Mouse (Mus musculus): ENCODE measurements at regions not wholly inside any gene's neighbourhood (a gene's known extent, or its start where the extent isn't known, plus 50 kb on each side); places are given as distances from the start of the nearest gene placed in this dataset.
A peak's percentile ranks its signal among the peaks of the same experiment; 100 is the strongest.

DNA sequence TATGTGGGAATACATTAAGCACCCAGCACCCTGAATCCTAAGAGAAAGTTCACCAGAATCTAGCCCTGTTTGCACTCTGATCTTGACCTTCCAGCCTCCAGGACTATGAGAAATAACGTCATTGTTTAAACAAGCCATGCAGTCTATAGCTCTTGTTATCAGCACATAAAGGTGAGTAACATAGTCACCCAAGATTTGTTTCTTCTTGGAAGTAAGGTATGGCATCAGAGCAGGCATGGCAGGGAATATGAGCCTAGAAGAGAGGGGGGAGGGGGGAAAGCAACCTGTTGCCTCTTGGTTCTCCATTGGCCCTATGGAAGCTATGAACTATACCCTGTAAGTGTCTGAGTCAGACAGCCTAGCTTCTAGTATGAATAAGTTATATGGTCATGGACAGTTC, 89.8 kb upstream of the Ppp1r12a start:
- H3K4me2 ChIP-seq: no peak overlapping the region
- no peak overlapping the region for H3K9ac ChIP-seq
- no peak overlapping the region for H3K4me3 ChIP-seq
- H3K27me3 ChIP-seq: no peaks in the 10 kb centered on the region
- H3K36me3 ChIP-seq: no peaks in the 10 kb centered on the region
- no peaks in the 10 kb centered on the region for H3K9me3 ChIP-seq (replicated peaks)
- H3K27ac ChIP-seq: no peak overlapping the region
- 70% methylated on average over 1 of the region's 1 CpGs for whole genome bisulfite sequencing
- H3K4me1 ChIP-seq (replicated peaks): peaks cover 5% of the 10 kb centered on the region
- no peak for ATAC-seq (replicated peaks; ENCODE audit: insufficient number of reproducible peaks, insufficient read depth, low FRiP score, low read depth)

DNA sequence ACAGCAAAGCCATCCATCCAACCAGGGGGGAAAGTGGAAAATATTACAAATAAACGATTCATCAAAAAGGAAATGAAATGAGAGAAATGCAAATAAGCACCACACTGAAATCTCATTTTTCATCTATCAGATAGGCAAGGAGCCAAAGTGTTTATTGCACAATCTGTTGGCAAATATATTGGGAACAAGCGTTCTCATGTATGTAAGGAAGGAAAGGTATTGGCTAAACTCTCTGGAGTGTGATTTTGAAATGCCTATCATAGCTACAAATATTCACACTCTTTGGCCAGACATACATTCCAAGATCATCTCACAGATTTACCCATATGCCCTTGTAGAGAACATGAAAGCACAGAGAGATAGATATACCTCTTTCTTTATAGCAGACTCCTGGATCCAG, 90.6 kb upstream of the Ppp1r12a start:
- peaks cover 5% of the 10 kb centered on the region for H3K4me1 ChIP-seq (replicated peaks)
- no peak overlapping the region for H3K4me3 ChIP-seq
- H3K36me3 ChIP-seq: no peaks in the 10 kb centered on the region
- ATAC-seq (replicated peaks; ENCODE audit: insufficient number of reproducible peaks, insufficient read depth, low FRiP score, low read depth): no peak
- H3K9ac ChIP-seq: no peak overlapping the region
- 68% methylated on average over 2 of the region's 2 CpGs for WGBS
- H3K27me3 ChIP-seq: no peaks in the 10 kb centered on the region
- H3K4me2 ChIP-seq: no peak overlapping the region
- H3K9me3 ChIP-seq (replicated peaks): no peaks in the 10 kb centered on the region
- H3K27ac ChIP-seq: no peak overlapping the region

GRCm38 (mm10) chr10:108067723-108068122, 94.3 kb upstream of the Ppp1r12a start:
- H3K36me3 ChIP-seq: no peaks in the 10 kb centered on the region
- ATAC-seq (replicated peaks; ENCODE audit: insufficient number of reproducible peaks, insufficient read depth, low FRiP score, low read depth): no peak
- H3K4me2 ChIP-seq: no peak overlapping the region
- H3K9me3 ChIP-seq (replicated peaks): no peaks in the 10 kb centered on the region
- no peak overlapping the region for H3K9ac ChIP-seq
- 52% methylated on average over 10 of the region's 10 CpGs for WGBS
- H3K4me3 ChIP-seq: no peak overlapping the region
- no peaks in the 10 kb centered on the region for H3K27me3 ChIP-seq
- no peak overlapping the region for H3K27ac ChIP-seq
- no peaks in the 10 kb centered on the region for H3K4me1 ChIP-seq (replicated peaks)

DNA sequence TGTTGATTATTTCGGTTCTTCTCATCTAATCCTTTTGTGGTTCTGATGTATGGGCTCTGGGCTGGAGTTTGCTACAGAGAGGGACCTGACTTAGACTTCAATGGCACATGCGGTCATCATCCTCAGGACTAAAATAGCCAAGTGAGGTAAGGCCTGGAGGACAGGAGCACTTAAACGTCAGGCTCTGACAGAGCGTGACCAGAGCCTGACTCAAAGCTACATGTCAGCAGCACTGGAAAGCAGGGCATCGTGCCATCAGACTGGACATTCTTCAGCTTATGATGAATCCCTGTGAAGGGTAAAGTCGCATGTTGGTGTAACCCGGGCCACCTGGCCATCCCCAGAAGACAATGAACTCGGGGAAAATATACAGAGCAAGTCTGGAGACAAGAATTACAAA, 95.8 kb upstream of the Ppp1r12a start:
- Histone ChIP-seq H3K4me1 (replicated peaks) (no peaks in the 10 kb centered on the region), H3K9me3 (replicated peaks) (no peaks in the 10 kb centered on the region), H3K4me3 (no peak overlapping the region), H3K27ac (peak overlapping the region; percentile 44), H3K36me3 (no peaks in the 10 kb centered on the region), H3K9ac (no peak overlapping the region), H3K27me3 (no peaks in the 10 kb centered on the region), H3K4me2 (no peak overlapping the region)
- 51% methylated on average over 8 of the region's 8 CpGs for WGBS
- ATAC-seq (replicated peaks; ENCODE audit: insufficient number of reproducible peaks, insufficient read depth, low FRiP score, low read depth): peak; percentile 89

GRCm38 (mm10) chr10:108061813-108062435, 100.1 kb upstream of the Ppp1r12a start:
- no peaks in the 10 kb centered on the region; the same call in 1 of the 2 replicates for H3K4me1 ChIP-seq (replicated peaks)
- 73% methylated on average over 7 of the region's 7 CpGs for WGBS
- H3K4me3 ChIP-seq: no peak overlapping the region
- no peak overlapping the region for H3K4me2 ChIP-seq
- no peak overlapping the region for H3K27ac ChIP-seq
- H3K9ac ChIP-seq: no peak overlapping the region
- no peaks in the 10 kb centered on the region for H3K27me3 ChIP-seq
- no peak for ATAC-seq (replicated peaks; ENCODE audit: insufficient number of reproducible peaks, insufficient read depth, low FRiP score, low read depth)
- no peaks in the 10 kb centered on the region for H3K9me3 ChIP-seq (replicated peaks)
- no peaks in the 10 kb centered on the region for H3K36me3 ChIP-seq

DNA sequence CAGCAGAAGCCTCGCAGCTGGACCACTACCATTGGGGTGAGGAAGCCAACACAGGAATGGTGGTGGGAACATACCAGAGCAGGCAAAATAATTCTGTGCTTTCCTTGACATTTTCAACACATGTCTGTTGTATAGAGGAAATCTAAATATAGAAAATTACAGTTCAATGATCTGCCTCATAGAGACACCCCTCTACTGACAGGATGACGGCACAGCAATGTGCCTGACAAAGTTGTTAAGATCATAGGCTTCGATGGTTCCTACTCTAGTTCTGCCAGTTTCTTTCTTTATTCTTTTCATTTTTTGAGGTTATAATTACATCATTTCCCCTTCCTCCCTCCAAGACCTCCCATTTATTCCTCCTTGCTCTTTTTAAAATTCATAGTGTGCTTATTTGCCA, 101.4 kb upstream of the Ppp1r12a start:
- no peak for ATAC-seq (replicated peaks; ENCODE audit: insufficient number of reproducible peaks, insufficient read depth, low FRiP score, low read depth)

GRCm38 (mm10) chr10:108051637-108052036, 110.4 kb upstream of the Ppp1r12a start:
- Histone ChIP-seq H3K36me3 (no peaks in the 10 kb centered on the region), H3K4me3 (no peak overlapping the region), H3K27ac (no peak overlapping the region), H3K4me1 (replicated peaks) (no peaks in the 10 kb centered on the region), H3K9ac (no peak overlapping the region), H3K4me2 (no peak overlapping the region), H3K9me3 (replicated peaks) (no peaks in the 10 kb centered on the region), H3K27me3 (no peaks in the 10 kb centered on the region)
- ATAC-seq (replicated peaks; ENCODE audit: insufficient number of reproducible peaks, insufficient read depth, low FRiP score, low read depth): no peak
- WGBS: 95% methylated on average over 1 of the region's 1 CpGs

More for the DNA sequence above, 101.4 kb upstream of the Ppp1r12a start:
- 49% methylated on average over 3 of the region's 3 CpGs for WGBS
- no peaks in the 10 kb centered on the region for H3K9me3 ChIP-seq (replicated peaks)
- no peaks in the 10 kb centered on the region for H3K27me3 ChIP-seq
- H3K4me1 ChIP-seq (replicated peaks): no peaks in the 10 kb centered on the region; the same call in 1 of the 2 replicates
- no peak overlapping the region for H3K9ac ChIP-seq
- H3K4me3 ChIP-seq: no peak overlapping the region
- H3K27ac ChIP-seq: no peak overlapping the region
- no peak overlapping the region for H3K4me2 ChIP-seq
- H3K36me3 ChIP-seq: no peaks in the 10 kb centered on the region

DNA sequence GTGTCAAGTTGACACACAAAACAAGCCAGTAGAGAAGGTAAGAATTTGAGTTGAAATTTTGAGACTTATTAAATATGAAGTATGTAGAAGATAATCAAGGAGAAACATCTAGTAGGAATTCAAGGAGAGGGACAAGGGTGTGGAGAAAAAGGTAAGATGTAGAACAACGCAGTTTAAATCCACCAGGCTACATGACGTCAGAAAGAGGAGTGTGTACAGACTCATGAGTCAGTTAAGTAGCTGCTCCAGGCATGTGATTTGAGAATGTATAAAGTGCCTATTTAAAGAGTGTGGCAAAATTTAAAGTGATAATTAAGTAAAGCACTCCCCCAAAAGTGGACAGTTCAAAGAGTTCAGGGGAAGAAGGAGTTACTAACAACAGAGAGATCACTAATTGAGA, 113.6 kb upstream of the Ppp1r12a start:
- H3K4me3 ChIP-seq: no peak overlapping the region
- ATAC-seq (replicated peaks; ENCODE audit: insufficient number of reproducible peaks, insufficient read depth, low FRiP score, low read depth): no peak
- H3K27me3 ChIP-seq: no peaks in the 10 kb centered on the region
- H3K4me1 ChIP-seq (replicated peaks): peaks cover 3% of the 10 kb centered on the region; the same call in 1 of the 2 replicates
- H3K9me3 ChIP-seq (replicated peaks): no peaks in the 10 kb centered on the region
- 69% methylated on average over 2 of the region's 2 CpGs for WGBS
- H3K36me3 ChIP-seq: no peaks in the 10 kb centered on the region
- H3K4me2 ChIP-seq: no peak overlapping the region
- H3K9ac ChIP-seq: no peak overlapping the region
- no peak overlapping the region for H3K27ac ChIP-seq

DNA sequence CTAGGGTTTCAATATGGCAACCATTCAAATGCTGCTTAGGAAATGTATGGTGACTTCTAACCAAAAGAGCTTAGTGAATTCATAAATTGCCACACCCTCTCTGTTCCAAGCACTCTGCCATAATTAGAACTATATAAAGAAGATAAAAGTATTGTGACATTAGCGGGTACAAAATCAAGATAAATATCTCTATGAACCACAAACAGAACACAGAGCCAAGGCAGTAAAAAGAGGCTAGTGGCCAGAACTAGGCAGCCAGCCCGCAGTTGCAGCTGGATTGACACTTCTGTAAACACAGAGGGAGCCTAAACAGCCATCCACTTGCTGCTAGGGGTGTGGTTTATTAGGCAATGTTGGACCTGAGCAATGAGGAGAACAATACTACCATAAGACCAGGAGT, 118.5 kb upstream of the Ppp1r12a start:
- H3K4me2 ChIP-seq: no peak overlapping the region
- H3K27ac ChIP-seq: no peak overlapping the region
- WGBS: 36% methylated on average over 2 of the region's 2 CpGs
- H3K9ac ChIP-seq: no peak overlapping the region
- ATAC-seq (replicated peaks; ENCODE audit: insufficient number of reproducible peaks, insufficient read depth, low FRiP score, low read depth): no peak
- H3K9me3 ChIP-seq (replicated peaks): no peaks in the 10 kb centered on the region
- no peak overlapping the region for H3K4me3 ChIP-seq
- H3K36me3 ChIP-seq: no peaks in the 10 kb centered on the region
- H3K4me1 ChIP-seq (replicated peaks): peaks cover 6% of the 10 kb centered on the region; the same call in 1 of the 2 replicates
- no peaks in the 10 kb centered on the region for H3K27me3 ChIP-seq

DNA sequence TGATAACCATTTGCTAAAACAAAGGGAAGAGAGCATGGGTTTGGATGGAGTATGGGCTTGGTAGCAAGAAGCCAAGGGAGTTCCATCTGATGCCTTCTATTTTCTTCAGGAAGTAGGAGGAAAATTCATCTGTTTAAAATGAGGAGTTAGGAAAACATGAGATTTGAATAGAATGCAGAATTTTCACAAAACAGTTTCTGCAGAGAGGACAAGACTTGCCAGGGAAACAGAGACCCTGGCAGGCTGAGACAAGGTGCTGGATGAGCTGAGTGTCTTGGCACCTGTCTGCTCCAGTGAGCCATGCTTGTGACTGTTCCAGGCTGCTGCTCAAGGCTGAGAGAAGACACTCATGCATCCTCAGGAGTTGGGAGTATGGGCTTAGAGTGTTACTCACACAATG, 122.0 kb upstream of the Ppp1r12a start:
- Histone ChIP-seq H3K27me3 (no peaks in the 10 kb centered on the region), H3K27ac (no peak overlapping the region), H3K4me1 (replicated peaks) (peaks cover 6% of the 10 kb centered on the region; the same call in 1 of the 2 replicates), H3K9me3 (replicated peaks) (no peaks in the 10 kb centered on the region), H3K4me2 (no peak overlapping the region), H3K4me3 (no peak overlapping the region), H3K36me3 (no peaks in the 10 kb centered on the region), H3K9ac (no peak overlapping the region)
- no peak for ATAC-seq (replicated peaks; ENCODE audit: insufficient number of reproducible peaks, insufficient read depth, low FRiP score, low read depth)

GRCm38 (mm10) chr10:108036486-108037109, 124.7 kb upstream of the Otogl start:
- Histone ChIP-seq H3K4me2 (no peak overlapping the region), H3K4me1 (replicated peaks) (peaks cover 3% of the 10 kb centered on the region; the same call in 1 of the 2 replicates), H3K27ac (no peak overlapping the region), H3K9ac (no peak overlapping the region), H3K4me3 (no peak overlapping the region), H3K9me3 (replicated peaks) (no peaks in the 10 kb centered on the region), H3K36me3 (no peaks in the 10 kb centered on the region), H3K27me3 (no peaks in the 10 kb centered on the region)
- 46% methylated on average over 3 of the region's 3 CpGs for WGBS
- ATAC-seq (replicated peaks; ENCODE audit: insufficient number of reproducible peaks, insufficient read depth, low FRiP score, low read depth): no peak

GRCm38 (mm10) chr10:108034068-108034467, 122.1 kb upstream of the Otogl start:
- Histone ChIP-seq H3K9me3 (replicated peaks) (no peaks in the 10 kb centered on the region), H3K9ac (no peak overlapping the region), H3K27ac (no peak overlapping the region), H3K4me1 (replicated peaks) (peaks cover 3% of the 10 kb centered on the region; the same call in 1 of the 2 replicates), H3K4me3 (no peak overlapping the region), H3K4me2 (no peak overlapping the region), H3K27me3 (no peaks in the 10 kb centered on the region), H3K36me3 (no peaks in the 10 kb centered on the region)
- ATAC-seq (replicated peaks; ENCODE audit: insufficient number of reproducible peaks, insufficient read depth, low FRiP score, low read depth): no peak
- WGBS: 89% methylated on average over 3 of the region's 3 CpGs

All from heart, embryonic 15.5 days (tissue).